Mouse (Mus musculus) cerebellum, postnatal 14 days (tissue): ENCODE measurements at regions not wholly inside any gene's neighbourhood (a gene's known extent, or its start where the extent isn't known, plus 50 kb on each side); places are given as distances from the start of the nearest gene placed in this dataset.

Experiments
- DNase-seq, 2 experiments: peaks; one replicate each; pipeline ENCODE4 v3.0.0; 2021; ENCODE audit warnings: mixed read lengths in 2 of 2

- DNase-seq = no peak
Observed at GRCm38 (mm10) chr16:39650616-39651015, 333.5 kb upstream of the Lsamp start.

- no peak for DNase-seq
Observed at GRCm38 (mm10) chr16:39667905-39668304, 316.3 kb upstream of the Lsamp start.

- no peak for DNase-seq
Observed at GRCm38 (mm10) chr16:39672096-39672985, 311.8 kb upstream of the Lsamp start.

GRCm38 (mm10) chr16:39675775-39676174 is 308.4 kb upstream of the Lsamp start:
- DNase-seq = no peak

DNA sequence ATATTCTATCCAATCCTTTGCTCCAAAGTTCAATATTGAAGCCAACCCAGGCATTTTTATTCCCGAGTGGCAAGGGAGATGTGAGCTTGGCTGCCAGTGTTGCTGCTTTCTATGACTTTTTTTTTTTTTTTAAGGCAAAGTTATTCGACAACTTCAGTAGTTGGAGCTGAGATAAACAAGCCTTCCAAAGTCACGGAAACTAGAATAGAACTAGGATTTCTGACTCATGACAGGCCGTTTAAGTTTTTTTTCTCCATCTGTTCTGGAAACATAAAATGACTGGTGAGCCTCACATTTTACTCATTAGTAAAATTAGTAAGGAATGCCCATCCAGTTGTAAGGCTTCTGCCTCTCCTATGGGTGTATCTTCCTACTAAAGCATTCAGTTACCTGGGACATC is 305.9 kb upstream of the Lsamp start:
- no peak for DNase-seq

DNA sequence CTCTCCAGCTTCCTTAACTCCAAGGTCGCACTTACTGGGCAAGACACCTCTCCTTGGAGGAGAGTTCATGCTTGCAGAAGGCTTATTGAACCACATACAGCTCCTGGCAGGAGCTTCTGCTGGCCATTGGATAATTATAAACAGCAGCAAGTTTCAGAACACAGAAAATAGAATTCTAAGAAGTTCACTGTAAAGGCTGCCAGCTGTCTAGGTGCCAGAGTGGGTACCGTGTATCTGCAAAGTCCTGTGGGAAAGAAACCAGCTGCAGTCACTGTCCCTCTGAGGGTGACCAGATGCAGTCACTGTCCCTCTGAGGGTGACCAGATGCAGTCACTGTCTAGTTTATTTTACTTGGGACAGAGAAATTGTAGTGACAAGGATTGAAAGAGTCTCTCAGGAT is 291.1 kb upstream of the Lsamp start:
- peak; percentile 8 to 12 for DNase-seq

- no peak for DNase-seq
Observed at GRCm38 (mm10) chr16:39695855-39696254, 288.3 kb upstream of the Lsamp start.

GRCm38 (mm10) chr16:39699201-39699600 is 285.0 kb upstream of the Lsamp start:
- DNase-seq = no peak

DNA sequence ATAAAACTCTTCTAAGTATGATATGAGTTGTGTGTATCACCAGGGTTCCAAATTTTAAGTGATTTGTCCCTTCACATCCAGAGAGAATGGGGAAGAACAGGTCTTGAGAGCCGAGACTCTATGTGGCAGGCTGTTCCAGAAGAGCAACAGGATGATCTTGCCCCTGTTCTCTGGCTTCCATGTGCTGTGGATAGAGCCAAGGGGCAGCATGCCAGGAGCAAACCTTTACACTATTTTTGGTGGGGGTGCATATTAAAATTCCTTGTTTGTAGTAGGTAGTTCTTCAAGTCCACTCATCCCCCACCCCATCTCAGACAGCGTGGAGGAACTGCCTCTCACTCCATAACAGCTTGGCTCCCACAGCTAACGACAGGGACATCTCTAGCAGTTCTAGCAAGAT is 278.0 kb upstream of the Lsamp start:
- peak; percentile 34 to 58 for DNase-seq

DNA sequence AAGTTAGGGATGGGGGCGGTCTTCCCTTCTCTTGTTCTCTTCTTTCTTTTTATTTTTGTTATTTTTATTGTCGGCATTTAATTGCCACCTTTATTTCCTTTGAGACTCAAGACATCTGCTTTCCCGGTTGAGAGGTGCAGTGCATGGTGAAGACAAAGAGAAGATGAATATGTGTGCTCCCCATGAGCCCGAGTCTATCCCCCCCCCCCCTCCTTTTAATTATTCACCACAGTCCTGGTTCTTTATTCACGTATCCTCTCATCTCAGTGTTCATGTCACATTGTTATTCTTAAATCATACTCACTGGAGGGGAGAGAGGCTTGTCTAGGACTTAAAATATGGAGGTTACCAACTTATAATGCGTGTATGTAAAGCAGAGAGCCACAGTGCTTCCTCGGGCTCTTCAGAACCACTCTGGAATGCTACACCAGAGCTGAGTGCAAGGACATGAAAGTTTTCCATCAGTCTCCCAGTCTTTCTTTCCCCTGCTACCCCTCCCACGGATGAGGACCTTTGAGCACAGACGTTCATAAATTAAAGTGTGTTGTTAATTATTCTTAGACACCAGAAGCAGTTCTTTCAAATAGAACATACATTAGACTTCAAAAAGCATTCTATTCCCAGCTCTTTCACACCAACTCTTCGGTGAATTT is 274.6 kb upstream of the Lsamp start:
- no peak for DNase-seq

GRCm38 (mm10) chr16:39727586-39727985 is 256.6 kb upstream of the Lsamp start:
- peak; percentile 18 to 20 for DNase-seq

DNA sequence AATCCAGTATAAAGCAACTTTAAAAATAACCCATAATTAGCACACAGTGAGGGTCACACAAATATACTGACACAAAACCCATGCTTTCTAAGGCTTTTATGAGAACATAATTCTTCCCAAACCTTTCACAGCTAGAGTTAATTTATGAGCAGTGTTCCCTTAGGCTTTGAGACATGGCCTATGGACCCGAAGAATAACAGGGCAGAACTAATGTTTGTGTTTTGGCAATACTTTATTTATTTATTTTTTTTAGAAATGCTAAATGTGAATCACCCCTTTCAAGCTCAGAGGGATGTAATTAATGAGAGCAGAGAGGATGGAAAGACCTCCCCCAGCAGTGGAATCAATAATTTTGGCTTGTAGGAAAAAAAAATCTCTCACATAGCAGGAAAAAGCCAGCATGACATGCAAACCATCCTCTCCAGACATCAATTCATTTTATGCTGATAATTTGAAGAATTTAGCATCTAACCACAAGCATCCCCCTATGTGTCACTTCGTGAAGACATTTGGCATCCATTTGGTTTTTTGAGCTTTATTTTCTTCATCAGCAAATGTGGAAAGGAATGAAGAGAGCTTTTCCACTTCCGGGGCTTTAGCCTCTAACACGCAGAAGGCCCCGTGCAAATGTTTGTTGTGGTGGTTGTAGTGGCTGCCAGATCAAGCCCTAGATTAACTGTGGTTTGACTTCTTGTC is 238.0 kb upstream of the Lsamp start:
- DNase-seq = no peak

DNA sequence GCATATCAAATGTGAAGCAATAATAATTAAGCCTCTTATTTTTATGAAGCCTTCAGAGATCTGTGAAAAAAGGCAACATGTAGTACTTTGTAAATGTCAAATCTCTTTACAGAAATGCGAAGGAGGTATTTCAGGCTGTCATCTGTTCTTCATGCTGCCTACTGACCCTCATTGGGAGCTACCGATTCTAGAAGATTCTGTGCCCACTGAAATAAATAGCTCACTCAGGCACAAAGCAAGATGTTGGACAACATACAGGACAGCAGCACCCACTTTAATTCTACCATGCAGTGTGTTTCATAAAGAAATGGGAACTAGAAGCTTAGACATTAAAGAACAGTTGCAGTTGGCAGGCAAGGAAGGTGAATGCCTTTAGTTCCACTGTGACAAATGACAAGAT is 232.4 kb upstream of the Lsamp start:
- DNase-seq = no peak

DNA sequence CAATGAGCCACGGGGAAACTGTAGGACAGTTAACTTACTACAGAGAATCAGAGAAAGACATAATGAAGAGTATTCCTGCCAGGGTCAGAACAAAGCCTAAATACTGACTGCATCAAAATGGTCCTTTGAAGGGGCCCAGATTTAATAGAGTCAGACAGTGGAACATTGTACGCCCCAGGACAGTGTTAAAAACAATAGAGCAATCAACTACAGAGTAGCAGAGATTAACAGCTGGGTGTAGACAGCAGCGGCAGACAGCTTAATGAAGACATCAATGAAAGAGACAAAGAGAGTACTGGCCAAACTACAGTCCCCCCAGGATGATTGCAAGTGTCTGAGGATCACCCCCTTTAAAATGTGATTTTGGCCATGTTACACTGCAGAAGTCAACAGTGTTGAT is 183.1 kb upstream of the Lsamp start:
- DNase-seq = no peak

DNA sequence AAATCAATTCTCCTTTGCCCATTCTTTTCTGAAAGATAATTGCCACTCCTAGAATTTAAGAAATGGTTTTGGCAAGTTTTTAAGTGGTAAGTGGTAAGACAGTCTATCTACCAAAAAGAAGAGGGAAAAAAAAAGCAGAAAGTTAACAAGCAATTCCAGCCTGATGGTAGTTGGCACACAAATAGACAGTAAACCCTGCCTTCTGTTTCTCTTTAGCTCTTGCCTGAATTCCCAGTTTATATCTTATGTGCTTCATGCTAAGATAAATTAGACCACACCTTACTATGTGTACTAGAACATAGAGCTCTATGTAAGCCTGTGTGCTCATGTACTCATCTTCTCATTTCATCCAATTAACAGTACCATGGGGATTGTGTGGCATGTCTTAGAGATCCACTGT is 164.0 kb upstream of the Lsamp start:
- DNase-seq = no peak

- no peak for DNase-seq
Observed at GRCm38 (mm10) chr16:39834241-39834640, 149.9 kb upstream of the Lsamp start.

DNA sequence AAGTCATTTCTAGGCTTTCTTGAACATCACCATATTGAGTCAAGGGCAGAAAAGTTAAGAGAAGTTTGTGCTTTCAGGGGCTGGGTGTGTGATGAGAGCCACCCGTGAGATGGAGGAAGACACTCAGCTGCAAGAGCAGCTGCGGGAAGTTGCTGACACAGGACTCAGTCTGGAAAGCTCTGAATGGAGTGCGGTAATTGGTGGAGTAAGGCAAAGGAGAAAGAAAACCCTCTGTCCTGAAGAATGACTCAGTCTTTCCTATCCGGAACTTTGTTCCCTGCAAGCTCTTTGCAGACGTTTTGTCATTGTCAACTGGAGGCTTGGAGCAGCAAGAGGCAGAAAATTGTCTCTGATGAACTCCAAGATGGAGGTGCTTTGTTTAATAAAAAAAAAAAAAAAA is 102.6 kb upstream of the Lsamp start:
- DNase-seq = no peak

DNA sequence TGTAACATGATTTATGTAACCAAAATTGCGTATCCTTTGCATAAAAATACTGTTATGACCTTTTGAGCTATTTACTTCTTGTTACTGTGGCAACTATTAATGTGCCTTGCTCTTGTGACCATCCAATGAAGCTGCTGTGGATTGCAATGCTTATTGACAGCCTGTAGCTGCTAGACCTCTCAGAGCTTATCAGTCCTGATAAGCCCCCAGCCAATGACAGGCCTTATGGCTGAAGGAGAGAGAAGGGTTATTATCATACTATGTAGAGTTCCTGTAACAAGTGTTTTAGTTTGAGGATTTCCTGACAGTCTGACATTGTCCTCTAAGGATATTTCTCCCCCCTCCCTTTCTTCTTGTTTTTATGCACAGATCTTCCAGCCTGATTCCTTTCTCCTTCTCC is 96.2 kb upstream of the Lsamp start:
- DNase-seq = no peak
